Mouse (Mus musculus): ENCODE measurements around the gene Ahnak. TPM values are rescaled to one million over a fixed set of nuclear protein-coding genes. Genes with fewer than 3 reads are reported as not detected.
"Not testable (repeated sequence)": the region's sequence is repeated elsewhere in the genome, so short reads cannot be mapped to it uniquely, and the experiment has no call there.

The Ahnak gene
- total and polyA plus RNA-seq, 3 experiments, result 23.0 to 348 (median 299) TPM

DNA sequence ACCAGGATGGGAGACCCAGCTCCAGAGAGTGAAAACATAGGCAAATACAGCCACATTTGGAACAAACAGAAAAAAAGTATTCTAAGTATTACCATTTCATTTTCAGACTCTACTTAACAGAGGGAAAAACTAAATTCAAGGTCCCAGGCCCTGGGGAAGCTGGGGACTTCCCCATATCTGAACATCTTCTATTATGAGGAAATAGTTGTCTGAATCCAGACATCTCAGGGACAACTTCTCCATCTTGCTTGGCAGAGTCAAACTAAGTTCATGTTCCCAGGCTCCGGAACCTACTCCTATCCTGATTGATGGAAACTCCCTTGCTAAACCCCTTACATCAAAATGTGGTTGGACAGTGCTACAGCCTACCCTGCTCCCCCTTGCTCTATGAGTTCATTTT, 133.3 kb downstream of the Ahnak start:
- 86% methylated on average over 1 of the region's 1 CpGs for WGBS
- Histone ChIP-seq H3K27ac (no peak overlapping the region), H3K36me3 (ENCODE audit: control insufficient read depth, insufficient read depth, low read length) (no peaks in the 10 kb centered on the region; the same call in 1 of the 2 replicates), H3K4me3 (no peak overlapping the region), H3K9ac (ENCODE audit: low read depth, low read length) (no peak overlapping the region), H3K79me2 (replicated peaks; ENCODE audit: control insufficient read depth, insufficient read depth, low read length) (no peaks in the 10 kb centered on the region), H3K27me3 (ENCODE audit: control insufficient read depth, insufficient read depth, low read length) (no peaks in the 10 kb centered on the region), H3K4me1 (ENCODE audit: control insufficient read depth, insufficient read depth, low read length) (no peaks in the 10 kb centered on the region)
- intact Hi-C loops (cut with DNase I), result no loop called here
- DNase-seq, result no peak
- TF ChIP-seq POLR2A (IDR thresholded peaks at IDR 0.05; ENCODE audit: insufficient read depth, low read depth, low read length) (no peak), EP300 (IDR thresholded peaks at IDR 0.05; ENCODE audit: insufficient read depth, low read depth, low read length) (no peak), CTCF (IDR thresholded peaks at IDR 0.05) (no peak)

GRCm38 (mm10) chr19:9123986-9124385, 134.9 kb downstream of the Ahnak start:
- H3K27me3 ChIP-seq (ENCODE audit: control insufficient read depth, insufficient read depth, low read length); intact Hi-C loops (cut with DNase I); H3K27ac ChIP-seq; H3K9ac ChIP-seq (ENCODE audit: low read depth, low read length); H3K79me2 ChIP-seq (replicated peaks; ENCODE audit: control insufficient read depth, insufficient read depth, low read length); H3K36me3 ChIP-seq (ENCODE audit: control insufficient read depth, insufficient read depth, low read length); DNase-seq; H3K4me1 ChIP-seq (ENCODE audit: control insufficient read depth, insufficient read depth, low read length); H3K4me3 ChIP-seq: not testable (repeated sequence)
- WGBS, result 93% methylated on average over 2 of the region's 2 CpGs

Other genes starting within 250 kb of the Ahnak start
- gene 1700092M07Rik, start 248.6 kb upstream of the Ahnak start, total RNA-seq (2021), result under 1 TPM in 1 of 2 experiments, not detected in 1; 0.57 TPM
- 0.62 and 1.3 TPM in 2 replicates for gene 1700092M07Rik, start 248.6 kb upstream of the Ahnak start, polyA plus RNA-seq (2012; rRNA removed)
- 10 to 100 TPM; 23.8 to 25.3 TPM for gene Stx5a, start 247.9 kb upstream of the Ahnak start, total RNA-seq (2021)
- gene Stx5a, start 247.9 kb upstream of the Ahnak start, polyA plus RNA-seq (2012; rRNA removed), result 33.4 and 49.3 TPM in 2 replicates
- gene Nxf1, start 232.2 kb upstream of the Ahnak start, total RNA-seq (2021), result 10 to 100 TPM; 35.5 to 41.8 TPM
- 66.5 and 93.2 TPM in 2 replicates for gene Nxf1, start 232.2 kb upstream of the Ahnak start, polyA plus RNA-seq (2012; rRNA removed)
- 100 to 1,000 TPM; 108 to 130 TPM for gene Tmem223, start 218.3 kb upstream of the Ahnak start, total RNA-seq (2021)
- 212 and 233 TPM in 2 replicates for gene Tmem223, start 218.3 kb upstream of the Ahnak start, polyA plus RNA-seq (2012; rRNA removed)
- gene Tmem179b, start 214.8 kb upstream of the Ahnak start, total RNA-seq (2021), result 10 to 100 TPM; 14.8 to 17.1 TPM
- gene Tmem179b, start 214.8 kb upstream of the Ahnak start, polyA plus RNA-seq (2012; rRNA removed), result 44.5 and 44.9 TPM in 2 replicates
- gene Taf6l, start 202.9 kb upstream of the Ahnak start, total RNA-seq (2021), result 1 to 10 TPM; 7.8 to 9.1 TPM
- gene Taf6l, start 202.9 kb upstream of the Ahnak start, polyA plus RNA-seq (2012; rRNA removed), result 6.0 and 6.2 TPM in 2 replicates
- gene Polr2g, start 190.7 kb upstream of the Ahnak start, total RNA-seq (2021), result 10 to 100 TPM; 53.4 to 56.3 TPM
- gene Polr2g, start 190.7 kb upstream of the Ahnak start, polyA plus RNA-seq (2012; rRNA removed), result 55.1 and 84.1 TPM in 2 replicates
- gene Zbtb3, start 186.7 kb upstream of the Ahnak start, total RNA-seq (2021), result 1 to 10 TPM; 1.4 to 1.5 TPM
- gene Zbtb3, start 186.7 kb upstream of the Ahnak start, polyA plus RNA-seq (2012; rRNA removed), result 2.0 and 2.5 TPM in 2 replicates
- 10 to 100 TPM; 14.1 TPM for gene Ttc9c, start 170.0 kb upstream of the Ahnak start, total RNA-seq (2021)
- 9.5 and 17.8 TPM in 2 replicates for gene Ttc9c, start 170.0 kb upstream of the Ahnak start, polyA plus RNA-seq (2012; rRNA removed)
- 10 to 100 TPM; 44.7 to 47.5 TPM for gene Hnrnpul2, start 169.3 kb upstream of the Ahnak start, total RNA-seq (2021)
- gene Hnrnpul2, start 169.3 kb upstream of the Ahnak start, polyA plus RNA-seq (2012; rRNA removed), result 12.4 and 23.2 TPM in 2 replicates
- not detected for gene AC129217.1, start 159.5 kb upstream of the Ahnak start, total RNA-seq (2021)
- gene AC129217.1, start 159.5 kb upstream of the Ahnak start, polyA plus RNA-seq (2012; rRNA removed), result not detected in 2 replicates
- 10 to 100 TPM; 22.6 to 23.5 TPM for gene Bscl2, start 151.8 kb upstream of the Ahnak start, total RNA-seq (2021)
- 52.3 and 67.7 TPM in 2 replicates for gene Bscl2, start 151.8 kb upstream of the Ahnak start, polyA plus RNA-seq (2012; rRNA removed)
- gene Gng3, start 150.1 kb upstream of the Ahnak start, total RNA-seq (2021), result not detected
- 0.23 and 0.35 TPM in 2 replicates for gene Gng3, start 150.1 kb upstream of the Ahnak start, polyA plus RNA-seq (2012; rRNA removed)
- 1 to 10 TPM; 2.6 to 3.7 TPM for gene Lrrn4cl, start 138.5 kb upstream of the Ahnak start, total RNA-seq (2021)
- gene Lrrn4cl, start 138.5 kb upstream of the Ahnak start, polyA plus RNA-seq (2012; rRNA removed), result 3.8 and 5.7 TPM in 2 replicates
- gene Ubxn1, start 117.8 kb upstream of the Ahnak start, total RNA-seq (2021), result 100 to 1,000 TPM; 108 to 135 TPM
- 60.7 and 62.2 TPM in 2 replicates for gene Ubxn1, start 117.8 kb upstream of the Ahnak start, polyA plus RNA-seq (2012; rRNA removed)
- gene Uqcc3, start 108.4 kb upstream of the Ahnak start, total RNA-seq (2021), result 10 to 100 TPM; 49.9 to 56.5 TPM
- 43.7 and 48.6 TPM in 2 replicates for gene Uqcc3, start 108.4 kb upstream of the Ahnak start, polyA plus RNA-seq (2012; rRNA removed)
- gene Lbhd1, start 105.6 kb upstream of the Ahnak start, total RNA-seq (2021), result 1 to 10 TPM; 4.2 to 5.2 TPM
- 1.1 and 1.3 TPM in 2 replicates for gene Lbhd1, start 105.6 kb upstream of the Ahnak start, polyA plus RNA-seq (2012; rRNA removed)
- not detected for gene Gm49403, start 105.4 kb upstream of the Ahnak start, total RNA-seq (2021)
- not detected in 2 replicates for gene Gm49403, start 105.4 kb upstream of the Ahnak start, polyA plus RNA-seq (2012; rRNA removed)
- 10 to 100 TPM; 15.6 to 21.0 TPM for gene 1810009A15Rik, start 100.4 kb upstream of the Ahnak start, total RNA-seq (2021)
- 10.1 and 10.5 TPM in 2 replicates for gene 1810009A15Rik, start 100.4 kb upstream of the Ahnak start, polyA plus RNA-seq (2012; rRNA removed)
- gene Gm49416, start 100.4 kb upstream of the Ahnak start, total RNA-seq (2021), result 1 to 10 TPM in 1 of 2 experiments, under 1 TPM in 1; 0.57 to 3.2 TPM
- 1.2 and 1.3 TPM in 2 replicates for gene Gm49416, start 100.4 kb upstream of the Ahnak start, polyA plus RNA-seq (2012; rRNA removed)
- 10 to 100 TPM; 10.6 to 12.6 TPM for gene Ints5, start 96.3 kb upstream of the Ahnak start, total RNA-seq (2021)
- gene Ints5, start 96.3 kb upstream of the Ahnak start, polyA plus RNA-seq (2012; rRNA removed), result 10.8 and 13.5 TPM in 2 replicates
- 10 to 100 TPM; 50.3 to 52.5 TPM for gene Ganab, start 91.2 kb upstream of the Ahnak start, total RNA-seq (2021)
- gene Ganab, start 91.2 kb upstream of the Ahnak start, polyA plus RNA-seq (2012; rRNA removed), result 54.5 and 90.0 TPM in 2 replicates
- gene B3gat3, start 68.9 kb upstream of the Ahnak start, total RNA-seq (2021), result 10 to 100 TPM; 35.4 to 42.3 TPM
- 59.4 and 61.2 TPM in 2 replicates for gene B3gat3, start 68.9 kb upstream of the Ahnak start, polyA plus RNA-seq (2012; rRNA removed)
- gene Rom1, start 59.9 kb upstream of the Ahnak start, total RNA-seq (2021), result 10 to 100 TPM; 21.8 to 23.1 TPM
- 24.9 and 30.7 TPM in 2 replicates for gene Rom1, start 59.9 kb upstream of the Ahnak start, polyA plus RNA-seq (2012; rRNA removed)
- 1 to 10 TPM; 7.0 to 9.7 TPM for gene Eml3, start 59.7 kb upstream of the Ahnak start, total RNA-seq (2021)
- 17.6 and 18.4 TPM in 2 replicates for gene Eml3, start 59.7 kb upstream of the Ahnak start, polyA plus RNA-seq (2012; rRNA removed)
- 10 to 100 TPM; 29.0 to 32.1 TPM for gene Mta2, start 47.4 kb upstream of the Ahnak start, total RNA-seq (2021)
- gene Mta2, start 47.4 kb upstream of the Ahnak start, polyA plus RNA-seq (2012; rRNA removed), result 13.1 and 15.6 TPM in 2 replicates
- 1 to 10 TPM; 8.5 to 9.4 TPM for gene Tut1, start 35.4 kb upstream of the Ahnak start, total RNA-seq (2021)
- gene Tut1, start 35.4 kb upstream of the Ahnak start, polyA plus RNA-seq (2012; rRNA removed), result 7.2 and 10.6 TPM in 2 replicates
- gene Eef1g, start 22.2 kb upstream of the Ahnak start, total RNA-seq (2021), result 100 to 1,000 TPM; 224 to 260 TPM
- 191 and 291 TPM in 2 replicates for gene Eef1g, start 22.2 kb upstream of the Ahnak start, polyA plus RNA-seq (2012; rRNA removed)
- under 1 TPM in 1 of 2 experiments, not detected in 1; 0.73 TPM for gene Scgb1a1, start 98.7 kb downstream of the Ahnak start, total RNA-seq (2021)
- 0.50 and 2,957 TPM in 2 replicates for gene Scgb1a1, start 98.7 kb downstream of the Ahnak start, polyA plus RNA-seq (2012; rRNA removed)
- gene Asrgl1, start 146.4 kb downstream of the Ahnak start, total RNA-seq (2021), result 10 to 100 TPM; 28.2 to 31.1 TPM
- 8.8 and 11.5 TPM in 2 replicates for gene Asrgl1, start 146.4 kb downstream of the Ahnak start, polyA plus RNA-seq (2012; rRNA removed)

Data from heart, adult 2 months (tissue).